ENCODE assay signal across 24 mouse cellular contexts in genomic region chr14:34570903-34571302, GRCm38 (mm10). TPM values are rescaled to one million over a fixed set of nuclear protein-coding genes. Genes with fewer than 3 reads are reported as not detected.
DNase-seq lines count a peak whose midpoint lies in the region; ATAC-seq and TF ChIP-seq lines count a peak whose summit lies in the region.
"Had no signal": no experiment of that assay in that cellular context is flagged by ENCODE, and none has a peak within 500 bp of the region (broad histone marks: within the 10 kb centered on the region; RNA-seq: fewer than 3 reads in every experiment).

No protein-coding gene starts in this region.

- peak overlapping the region; percentile 36 for H3K4me3 ChIP-seq in gastrocnemius, adult 2 months
- H3K4me3 ChIP-seq in heart, embryonic 13.5 days = no peak overlapping the region
- no peak overlapping the region for H3K4me3 ChIP-seq in heart, embryonic 16.5 days (ENCODE audit: low read length)
- H3K4me3 ChIP-seq: embryonic facial prominence, embryonic 13.5 days; erythroblast, embryonic 14.5 days; forebrain, embryonic 12.5 days; forebrain, embryonic 15.5 days; hindbrain, embryonic 10.5 days; hindbrain, embryonic 13.5 days; intestine, embryonic 15.5 days; kidney, embryonic 15.5 days had no signal

- no peak for TF ChIP-seq CTCF in gastrocnemius, adult 2 months (IDR thresholded peaks at IDR 0.05)

- peaks cover 29% of the 10 kb centered on the region for H3K36me3 ChIP-seq in heart, embryonic 13.5 days
- H3K36me3 ChIP-seq in heart, embryonic 16.5 days (ENCODE audit: control insufficient read depth, insufficient read depth) = peaks cover 14% of the 10 kb centered on the region
- H3K36me3 ChIP-seq: embryonic facial prominence, embryonic 10.5 days; embryonic facial prominence, embryonic 13.5 days; forebrain, embryonic 12.5 days; forebrain, embryonic 15.5 days; hindbrain, embryonic 10.5 days; hindbrain, embryonic 13.5 days; intestine, embryonic 15.5 days; kidney, embryonic 15.5 days had no signal

- no peak for ATAC-seq in heart, embryonic 13.5 days (ENCODE audit: extremely low read depth, insufficient number of reproducible peaks, low FRiP score, low TSS enrichment)
- no peak for ATAC-seq in heart, embryonic 16.5 days (replicated peaks; ENCODE audit: extremely low read depth, insufficient read depth, low FRiP score)

- peak overlapping the region; percentile 86 for H3K27ac ChIP-seq in gastrocnemius, adult 2 months
- peak overlapping the region; percentile 95 for H3K27ac ChIP-seq in heart, embryonic 13.5 days (replicated peaks)
- H3K27ac ChIP-seq in heart, embryonic 16.5 days (ENCODE audit: low read length) = peak overlapping the region; percentile 81
- H3K27ac ChIP-seq: embryonic facial prominence, embryonic 10.5 days; embryonic facial prominence, embryonic 13.5 days; forebrain, embryonic 12.5 days; forebrain, embryonic 15.5 days; hindbrain, embryonic 10.5 days; hindbrain, embryonic 13.5 days; intestine, embryonic 15.5 days; kidney, embryonic 15.5 days had no signal

- WGBS in heart, embryonic 13.5 days = 68% methylated on average over 4 of the region's 4 CpGs
- WGBS in heart, embryonic 16.5 days = 56% methylated on average over 4 of the region's 4 CpGs

- no peak for DNase-seq in gastrocnemius, adult 2 months
- DNase-seq in gastrocnemius, postnatal 36 days = no peak
- no peak for DNase-seq in heart, adult 8-10 months (ENCODE audit: low spot score)
- DNase-seq in heart, adult 18-20 months = no peak

- intact Hi-C loops in gastrocnemius, adult 2 months (cut with DNase I) = loop anchor here (2.0 kb wide), 1 partner anchor 198 kb away; no protein-coding TSS in a partner anchor
- intact Hi-C loops in gastrocnemius, postnatal 36 days (cut with DNase I) = no loop called here

- no peaks in the 10 kb centered on the region for H3K27me3 ChIP-seq in heart, embryonic 13.5 days (replicated peaks)
- H3K27me3 ChIP-seq in heart, embryonic 16.5 days (ENCODE audit: control insufficient read depth, insufficient read depth, low read length) = no peaks in the 10 kb centered on the region
- H3K27me3 ChIP-seq: forebrain, embryonic 15.5 days; intestine, embryonic 15.5 days had no signal

- no peak overlapping the region for H3K4me2 ChIP-seq in heart, embryonic 13.5 days
- H3K4me2 ChIP-seq in heart, embryonic 16.5 days (ENCODE audit: low read depth, low read length) = no peak overlapping the region

- H3K9me3 ChIP-seq in heart, embryonic 13.5 days = no peaks in the 10 kb centered on the region
- no peaks in the 10 kb centered on the region for H3K9me3 ChIP-seq in heart, embryonic 16.5 days (replicated peaks; ENCODE audit: control insufficient read depth, low read length)
- H3K9me3 ChIP-seq: embryonic facial prominence, embryonic 10.5 days; embryonic facial prominence, embryonic 13.5 days; forebrain, embryonic 12.5 days; forebrain, embryonic 15.5 days; hindbrain, embryonic 10.5 days; hindbrain, embryonic 13.5 days; intestine, embryonic 15.5 days; kidney, embryonic 15.5 days had no signal

- H3K9ac ChIP-seq in heart, embryonic 13.5 days = peak overlapping the region; percentile 63
- no peak overlapping the region for H3K9ac ChIP-seq in heart, embryonic 16.5 days (ENCODE audit: low read length)
- H3K9ac ChIP-seq: embryonic facial prominence, embryonic 13.5 days; forebrain, embryonic 12.5 days; forebrain, embryonic 15.5 days; hindbrain, embryonic 13.5 days; intestine, embryonic 15.5 days; kidney, embryonic 15.5 days had no signal

- H3K4me1 ChIP-seq in heart, embryonic 13.5 days = peaks cover 94% of the 10 kb centered on the region
- H3K4me1 ChIP-seq in heart, embryonic 16.5 days (ENCODE audit: control insufficient read depth, insufficient read depth, low read length) = peaks cover 78% of the 10 kb centered on the region

RNA-seq across cellular contexts. Expression of gene Ldb3, which starts 17.6 kb away (rescaled TPM):
- total RNA-seq in gastrocnemius, adult 2 months (2021) = 1,000 to 10,000 TPM; 1,886 to 2,548 TPM
- 1,000 to 10,000 TPM; 2,135 to 2,411 TPM for total RNA-seq in gastrocnemius, postnatal 36 days (2021)
- polyA plus RNA-seq in heart, embryonic 13.5 days (2015; fragmentation: Nextera tagmentation; extraction: Ambion mirVana) = 226 and 249 TPM in 2 replicates
- total RNA-seq in heart, adult 8-10 months (2022) = 1,000 to 10,000 TPM; 1,077 to 1,246 (median 1,126) TPM
- 356 and 369 TPM in 2 replicates for polyA plus RNA-seq in heart, embryonic 16.5 days (2015; fragmentation: Nextera tagmentation; extraction: Ambion mirVana)
- 1,000 to 10,000 TPM; 1,008 to 1,034 TPM for total RNA-seq in heart, adult 18-20 months (2021)
- polyA plus RNA-seq: activated CD4-positive, CD25-positive, alpha-beta regulatory T cell, adult 4 months; embryonic facial prominence, embryonic 10.5 days; erythroblast, embryonic 14.5 days had no signal

RNA-seq across cellular contexts. Expression of gene Opn4, which starts 29.0 kb away (rescaled TPM):
- total RNA-seq in gastrocnemius, adult 2 months (2021) = not detected
- total RNA-seq in gastrocnemius, postnatal 36 days (2021) = not detected
- polyA plus RNA-seq in heart, embryonic 13.5 days (2015; fragmentation: Nextera tagmentation; extraction: Ambion mirVana) = 4.8 and 5.8 TPM in 2 replicates
- total RNA-seq in heart, adult 8-10 months (2022) = 1 to 10 TPM; 1.7 to 2.5 (median 2.4) TPM
- 6.8 and 8.5 TPM in 2 replicates for polyA plus RNA-seq in heart, embryonic 16.5 days (2015; fragmentation: Nextera tagmentation; extraction: Ambion mirVana)
- 1 to 10 TPM; 1.9 to 2.5 TPM for total RNA-seq in heart, adult 18-20 months (2021)
- total RNA-seq: adrenal gland, postnatal 25 days; gastrocnemius, postnatal 10 days had no signal
- polyA plus RNA-seq: activated CD4-positive, CD25-positive, alpha-beta regulatory T cell, adult 4 months; brain, embryonic 14.5 days; cortical plate, adult 2 months; embryonic facial prominence, embryonic 13.5 days; erythroblast, embryonic 14.5 days; forebrain, embryonic 15.5 days; hindbrain, embryonic 10.5 days; hindbrain, embryonic 13.5 days; hindbrain, embryonic 16.5 days; intestine, embryonic 15.5 days had no signal

RNA-seq across cellular contexts. Expression of gene 9230112D13Rik, which starts 48.3 kb away (rescaled TPM):
- not detected for total RNA-seq in gastrocnemius, adult 2 months (2021)
- total RNA-seq in gastrocnemius, postnatal 36 days (2021) = not detected
- polyA plus RNA-seq in heart, embryonic 13.5 days (2015; fragmentation: Nextera tagmentation; extraction: Ambion mirVana) = not detected in 2 replicates
- total RNA-seq in heart, adult 8-10 months (2022) = not detected
- polyA plus RNA-seq in heart, embryonic 16.5 days (2015; fragmentation: Nextera tagmentation; extraction: Ambion mirVana) = not detected in 2 replicates
- not detected for total RNA-seq in heart, adult 18-20 months (2021)
- total RNA-seq: adrenal gland, adult 8-10 months; adrenal gland, postnatal 25 days; ES-E14; gastrocnemius, postnatal 10 days; gastrocnemius, postnatal 4 days had no signal
- polyA plus RNA-seq: activated CD4-positive, CD25-positive, alpha-beta regulatory T cell, adult 4 months; brain, embryonic 14.5 days; cortical plate, adult 2 months; embryonic facial prominence, embryonic 10.5 days; embryonic facial prominence, embryonic 13.5 days; forebrain, embryonic 12.5 days; forebrain, embryonic 15.5 days; hindbrain, embryonic 10.5 days; hindbrain, embryonic 13.5 days; hindbrain, embryonic 16.5 days; intestine, embryonic 15.5 days; kidney, embryonic 15.5 days had no signal
